Mouse (Mus musculus) cerebellum, adult 2 months (tissue): ENCODE data around the gene Aplp1. TPM values are rescaled to one million over a fixed set of nuclear protein-coding genes. Genes with fewer than 3 reads are reported as not detected.
A peak's percentile ranks its signal among the peaks of the same experiment; 100 is the strongest.

Experiments used
- DNase-seq, 2 experiments: peaks; one replicate each; pipeline ENCODE4 v3.0.0; 2021
- H3K27ac ChIP-seq: fragments of 200-500 bp; 2 replicates; pipeline ENCODE4 v1.5.1; 2012; ENCODE audit warnings: low read length, control low read depth, inconsistent platforms; ENCODE audit not compliant: insufficient read depth
- H3K27me3 ChIP-seq: fragments of 200-500 bp; 2 replicates; pipeline ENCODE4 v1.6.1; 2012; ENCODE audit warnings: inconsistent platforms, mild to moderate bottlenecking, low read length, moderate library complexity; ENCODE audit not compliant: control insufficient read depth, insufficient read depth
- H3K4me1 ChIP-seq: fragments of 200-500 bp; 2 replicates; pipeline ENCODE4 v1.6.1; 2011; ENCODE audit warnings: low read length; ENCODE audit not compliant: control insufficient read depth, insufficient read depth
- H3K4me3 ChIP-seq: fragments of 200-500 bp; replicated peaks from 2 replicates; pipeline ENCODE3; 2011; ENCODE audit warnings: mild to moderate bottlenecking, low read depth, low read length, control low read depth; ENCODE audit not compliant: insufficient read depth
- CTCF ChIP-seq: fragments of 200-500 bp; IDR thresholded peaks from 2 replicates; pipeline ENCODE4 v1.5.1; 2011; ENCODE audit warnings: low read depth, mild to moderate bottlenecking, control low read depth, low read length, moderate library complexity, borderline replicate concordance; ENCODE audit not compliant: insufficient read depth
- POLR2A ChIP-seq: fragments of 200-500 bp; IDR thresholded peaks from 2 replicates; pipeline ENCODE4 v1.6.1; 2011; ENCODE audit warnings: low read length, control low read depth, borderline replicate concordance; ENCODE audit not compliant: insufficient read depth
- WGBS: fragments of 180-500 bp; shearing (Covaris S2); methylation state at CpG from one replicate; pipeline ENCODE4 v1.1.7; 2018; 5-methylcytosine and 5-hydroxymethylcytosine counted together
- polyA plus RNA-seq: library from polyadenylated mRNA; depleted of rRNA; stranded (reverse); fragments of >200 nt; gene quantifications from 2 replicates; pipeline ENCODE4 v1.2.3, GENCODE M21; 2012

The Aplp1 gene
- polyA plus RNA-seq, 1 experiment, result 892 TPM

DNA sequence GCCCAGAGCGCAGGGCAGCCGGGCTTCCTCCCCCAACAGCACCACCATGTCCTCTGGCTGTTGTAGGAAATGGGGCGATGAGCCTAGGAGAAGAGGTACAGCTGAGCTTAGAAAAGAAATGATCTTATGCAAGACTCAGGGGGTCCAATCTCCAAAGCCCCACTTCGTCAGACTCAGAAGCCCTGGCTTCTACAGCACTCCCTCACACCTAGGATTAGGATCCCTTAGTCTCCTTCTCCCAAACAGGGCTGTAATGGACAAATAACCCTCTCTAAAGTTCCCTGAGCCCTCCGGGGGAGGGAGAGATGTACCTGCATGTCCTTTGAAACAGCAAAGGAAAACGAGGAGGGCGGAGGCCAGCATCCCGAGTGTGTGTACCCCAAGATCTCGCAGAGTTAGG is 11.2 kb upstream of the Aplp1 start:
- Histone ChIP-seq H3K4me3 (no peak overlapping the region), H3K4me1 (peaks cover 4% of the 10 kb centered on the region), H3K27me3 (peaks cover 2% of the 10 kb centered on the region; the same call in 1 of the 2 replicates), H3K27ac (no peak overlapping the region)
- no peak for DNase-seq
- no peak for TF ChIP-seq POLR2A
- no peak for TF ChIP-seq CTCF
- WGBS, result 2% methylated on average over 9 of the region's 9 CpGs

DNA sequence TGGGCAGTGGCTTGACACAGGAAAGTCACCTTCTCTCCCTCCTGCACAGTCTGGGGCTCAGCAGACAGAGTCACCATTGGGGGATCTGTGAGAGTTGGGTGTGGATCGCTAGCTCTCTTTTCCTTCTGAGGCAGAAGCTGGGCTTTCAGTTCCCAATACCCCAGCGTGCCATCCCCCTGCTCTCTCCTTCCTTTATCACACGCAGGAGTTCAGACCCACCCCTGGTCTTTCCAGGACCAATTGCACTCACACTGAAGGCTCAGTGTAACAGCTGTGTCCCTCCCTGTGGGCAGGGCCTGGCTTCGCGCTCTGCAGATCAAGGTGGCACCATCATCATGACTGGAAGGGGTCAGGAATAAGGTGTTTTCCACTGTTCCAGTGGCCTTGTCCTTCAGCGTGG is 8.9 kb upstream of the Aplp1 start:
- peaks cover 4% of the 10 kb centered on the region for H3K4me1 ChIP-seq
- TF ChIP-seq POLR2A (no peak), CTCF (no peak)
- WGBS, result 28% methylated on average over 6 of the region's 6 CpGs
- no peak overlapping the region for H3K27ac ChIP-seq
- H3K4me3 ChIP-seq, result no peak overlapping the region
- DNase-seq, result no peak
- H3K27me3 ChIP-seq, result peaks cover 2% of the 10 kb centered on the region; the same call in 1 of the 2 replicates

DNA sequence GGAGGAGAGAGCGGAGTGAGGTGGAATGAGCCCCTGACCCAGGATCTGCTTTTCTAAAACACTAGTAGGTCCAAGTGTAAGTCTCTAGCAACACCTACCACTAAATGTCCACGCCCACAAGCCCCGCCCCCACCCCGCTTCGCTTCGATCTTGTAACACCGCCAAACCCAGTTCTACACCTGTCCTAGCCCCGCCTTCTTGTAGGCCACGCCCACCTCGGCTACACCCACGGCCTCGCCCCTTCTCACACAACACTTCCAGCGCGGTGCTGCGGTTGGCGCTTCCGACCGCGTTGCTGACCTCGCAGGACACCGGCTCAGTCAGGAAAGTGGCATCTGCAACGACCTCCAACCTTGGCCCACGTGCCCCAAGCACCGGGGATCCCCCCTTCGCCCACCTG is 8.4 kb upstream of the Aplp1 start:
- no peak for DNase-seq
- Histone ChIP-seq H3K4me3 (no peak overlapping the region), H3K27me3 (peaks cover 2% of the 10 kb centered on the region; the same call in 1 of the 2 replicates), H3K27ac (no peak overlapping the region), H3K4me1 (peaks cover 4% of the 10 kb centered on the region)
- 4% methylated on average over 25 of the region's 25 CpGs for WGBS
- TF ChIP-seq CTCF (no peak), POLR2A (no peak)

DNA sequence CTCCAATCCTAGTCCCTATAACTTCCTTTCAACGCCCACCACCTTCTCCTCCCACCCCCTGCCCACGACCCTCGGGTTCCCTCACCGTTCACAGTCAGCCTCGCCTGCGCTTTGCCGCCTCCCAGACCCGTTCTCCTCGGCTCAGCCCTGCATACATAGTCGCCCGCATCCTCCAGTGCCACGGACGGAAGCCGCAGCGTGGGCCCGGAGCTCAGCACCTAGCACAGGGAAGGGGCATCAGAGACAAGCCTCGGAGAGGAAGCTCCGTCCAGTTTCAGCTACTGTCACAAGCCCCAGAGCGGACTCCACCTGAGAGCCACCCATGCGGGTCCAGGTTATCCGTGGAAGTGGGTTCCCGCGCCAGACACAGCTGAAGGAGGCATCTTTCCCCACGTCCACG is 8.0 kb upstream of the Aplp1 start:
- H3K4me1 ChIP-seq, result peaks cover 4% of the 10 kb centered on the region
- 25% methylated on average over 25 of the region's 25 CpGs for WGBS
- H3K27ac ChIP-seq, result no peak overlapping the region
- TF ChIP-seq CTCF, result no peak
- TF ChIP-seq POLR2A, result no peak
- no peak for DNase-seq
- H3K4me3 ChIP-seq, result no peak overlapping the region
- peaks cover 2% of the 10 kb centered on the region; the same call in 1 of the 2 replicates for H3K27me3 ChIP-seq

DNA sequence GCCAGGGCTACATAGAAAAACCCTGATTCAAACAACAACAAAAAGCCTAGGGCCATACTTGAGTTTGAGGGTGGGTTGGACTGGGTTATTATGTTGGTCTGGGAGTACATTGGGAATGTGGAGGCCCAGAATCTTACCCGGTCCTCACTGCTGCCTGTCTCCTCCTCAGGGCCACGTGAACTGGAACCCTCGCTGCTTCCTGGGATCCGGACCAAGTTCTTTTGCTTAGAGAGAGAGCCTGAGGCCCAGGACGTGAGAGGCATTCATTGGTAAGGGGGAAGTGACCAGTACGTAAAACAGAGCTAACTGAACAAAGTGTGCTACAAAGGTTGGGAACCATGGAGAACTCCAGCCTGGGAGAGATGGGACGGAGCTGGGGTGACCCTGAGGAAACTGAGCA is 4.9 kb upstream of the Aplp1 start:
- no peak overlapping the region for H3K27ac ChIP-seq
- no peak overlapping the region for H3K4me3 ChIP-seq
- H3K4me1 ChIP-seq, result peaks cover 4% of the 10 kb centered on the region; the same call in 1 of the 2 replicates
- peak in 1 of 2 experiments; percentile 41 for DNase-seq
- H3K27me3 ChIP-seq, result peaks cover 2% of the 10 kb centered on the region; the same call in 1 of the 2 replicates
- WGBS, result 65% methylated on average over 7 of the region's 7 CpGs
- no peak for TF ChIP-seq POLR2A
- no peak for TF ChIP-seq CTCF

DNA sequence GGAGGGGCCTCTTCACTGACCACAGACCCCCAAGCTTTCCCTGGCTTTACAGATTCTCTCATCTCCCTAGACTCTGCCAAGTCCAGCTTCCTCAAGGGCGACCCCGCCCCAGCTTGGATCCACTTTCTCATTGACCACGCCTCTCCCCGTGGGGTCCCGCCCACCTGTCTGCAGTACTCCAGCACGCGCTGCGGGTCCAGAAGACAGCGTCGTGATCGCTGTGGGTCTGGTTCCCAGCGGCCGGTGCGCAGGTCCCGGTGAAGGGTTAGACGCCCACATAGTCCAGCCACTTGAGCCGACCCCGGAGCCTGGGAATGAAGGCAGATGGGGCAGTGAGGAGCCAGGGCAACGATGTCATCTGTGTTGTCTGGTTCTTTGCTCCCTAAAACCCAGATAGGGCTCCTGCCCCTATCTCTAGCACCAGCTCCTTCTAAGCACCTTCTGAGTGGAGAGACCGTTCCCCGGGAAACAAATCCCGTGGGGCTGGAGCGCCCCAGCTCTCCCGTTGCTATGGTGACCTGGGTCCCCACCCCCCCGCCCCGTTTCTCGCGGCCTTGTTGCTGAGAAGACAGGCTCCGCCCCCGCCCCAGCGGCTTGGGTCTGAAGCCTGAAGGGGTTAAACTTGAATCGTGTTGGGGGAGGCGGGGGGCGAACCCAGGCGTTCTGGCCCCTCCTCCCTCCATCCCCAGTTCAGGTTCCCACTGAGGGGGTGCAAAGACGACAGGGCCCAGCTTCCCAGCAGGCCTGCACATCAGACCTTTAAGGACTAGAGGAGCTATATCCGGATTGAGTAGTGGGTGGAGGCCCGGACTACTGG is 973 bp downstream of the Aplp1 start:
- H3K27me3 ChIP-seq, result no peaks in the 10 kb centered on the region
- TF ChIP-seq POLR2A (no peak), CTCF (no peak)
- peak in 1 of 2 experiments; percentile 48 for DNase-seq
- H3K4me3 ChIP-seq, result peak overlapping the region; percentile 68
- H3K4me1 ChIP-seq, result 0 out of 2 replicates have a peak, but pooled peaks cover 3% of the 10 kb centered on the region
- H3K27ac ChIP-seq, result peak overlapping the region; percentile 65; the same call in 1 of the 2 replicates
- WGBS, result 1% methylated on average over 38 of the region's 38 CpGs

DNA sequence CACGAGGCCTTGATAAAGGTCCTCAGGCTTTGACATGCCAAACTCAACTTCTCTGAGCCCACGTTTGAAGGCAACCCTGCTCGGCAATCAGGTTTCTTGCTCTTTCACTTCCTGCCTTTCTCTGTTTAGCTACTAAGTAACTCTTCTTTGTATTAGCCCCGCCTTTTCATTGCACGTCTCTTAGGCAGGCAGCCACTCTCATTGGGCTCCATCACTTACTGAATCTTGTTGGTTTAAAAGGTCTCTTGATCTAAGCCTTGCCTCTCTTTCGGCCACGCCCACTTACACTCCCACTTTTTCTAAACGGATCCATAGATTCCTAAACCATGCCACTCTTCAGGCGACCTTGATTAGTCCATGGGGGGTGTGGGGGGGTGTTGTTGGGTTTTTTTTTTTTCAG is 1.6 kb downstream of the Aplp1 start:
- H3K4me1 ChIP-seq, result 0 out of 2 replicates have a peak, but pooled peaks cover 3% of the 10 kb centered on the region
- no peak for DNase-seq
- no peak for TF ChIP-seq CTCF
- no peak for TF ChIP-seq POLR2A
- no peaks in the 10 kb centered on the region for H3K27me3 ChIP-seq
- no peak overlapping the region for H3K4me3 ChIP-seq
- 37% methylated on average over 9 of the region's 9 CpGs for WGBS
- H3K27ac ChIP-seq, result no peak overlapping the region

DNA sequence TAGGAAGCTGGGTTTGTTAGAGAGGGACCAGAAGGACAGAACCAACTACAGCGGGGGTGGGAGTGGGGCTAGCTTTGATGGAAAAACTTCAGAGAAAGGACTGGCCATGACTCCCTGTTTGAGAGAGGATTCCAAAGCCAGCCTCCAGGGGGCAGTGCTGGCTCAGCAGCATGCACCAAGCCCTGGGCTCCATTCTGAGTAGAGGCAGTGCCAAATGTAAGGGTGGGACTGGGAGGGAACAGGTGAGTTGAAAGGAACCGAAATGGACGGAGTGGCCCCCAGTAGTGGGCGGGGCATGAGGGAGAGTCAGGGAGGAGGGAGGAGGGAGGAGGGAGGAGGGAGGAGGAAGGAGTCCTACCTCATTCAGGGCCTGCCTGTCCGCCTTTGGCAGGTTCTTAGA is 4.6 kb downstream of the Aplp1 start:
- 21% methylated on average over 5 of the region's 5 CpGs for whole genome bisulfite sequencing
- peak; percentile 57 to 68 for DNase-seq
- H3K27ac ChIP-seq, result no peak overlapping the region
- H3K4me1 ChIP-seq, result 0 out of 2 replicates have a peak, but pooled peaks cover 3% of the 10 kb centered on the region
- TF ChIP-seq POLR2A (no peak), CTCF (peak; percentile 88)
- no peak overlapping the region for H3K4me3 ChIP-seq
- H3K27me3 ChIP-seq, result no peaks in the 10 kb centered on the region
